Mouse (Mus musculus): ENCODE measurements around the gene Ctxn1. TPM values are rescaled to one million over a fixed set of nuclear protein-coding genes. Genes with fewer than 3 reads are reported as not detected.

Gene Ctxn1
- polyA plus RNA-seq, 1 experiment = 18.5 TPM

DNA sequence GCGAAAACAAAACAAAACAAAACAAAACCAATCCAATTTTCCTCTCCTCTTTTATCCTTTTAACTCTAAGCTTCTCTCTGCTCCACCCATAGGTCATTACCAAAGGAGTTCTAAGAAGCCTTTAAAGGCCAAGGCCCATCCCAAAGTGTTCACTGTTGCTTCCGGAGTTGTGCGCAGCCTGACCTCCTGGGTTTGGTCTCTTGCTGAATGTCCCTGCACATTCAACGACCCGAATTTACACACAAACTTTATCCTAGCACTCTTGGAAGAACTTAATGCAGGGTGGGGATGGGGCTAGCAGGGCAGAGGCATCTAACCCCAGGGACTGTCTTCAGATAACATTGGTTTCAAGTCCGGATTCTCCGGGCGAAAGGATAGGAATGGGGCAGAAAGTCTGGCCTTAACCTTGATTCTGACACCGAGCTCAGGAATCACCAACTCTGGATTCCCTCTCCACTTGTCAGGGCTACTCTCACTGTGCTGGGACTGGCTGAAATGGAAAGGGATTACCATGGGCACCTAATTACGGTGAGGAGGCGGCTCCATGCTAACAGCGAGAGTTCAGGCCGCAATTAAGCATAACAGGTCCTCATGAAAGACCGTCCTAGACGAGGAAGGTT is 21.1 kb downstream of the Ctxn1 start:
- 11% methylated on average over 15 of the region's 15 CpGs for WGBS
- H3K27me3 ChIP-seq (ENCODE audit: control insufficient read depth, insufficient read depth, low read length) = no peaks in the 10 kb centered on the region
- no peak for TF ChIP-seq POLR2A (IDR thresholded peaks at IDR 0.05; ENCODE audit: low read depth, low read length)
- TF ChIP-seq CTCF (IDR thresholded peaks at IDR 0.05; ENCODE audit: extremely low read depth, insufficient read length, insufficient replicate concordance, low read depth, low read length) = no peak
- H3K27ac ChIP-seq (ENCODE audit: insufficient read depth, low read depth, low read length) = peak overlapping the region; percentile 85
- peaks cover 11% of the 10 kb centered on the region; the same call in 1 of the 2 replicates for H3K4me1 ChIP-seq (ENCODE audit: control insufficient read depth, insufficient read depth, insufficient read length, low read length)
- peaks cover 6% of the 10 kb centered on the region; the same call in 1 of the 2 replicates for H3K36me3 ChIP-seq (ENCODE audit: control insufficient read depth, insufficient read depth, low read length)
- peak overlapping the region; percentile 83 for H3K4me3 ChIP-seq (ENCODE audit: low read depth, low read length)

GRCm38 (mm10) chr8:4230612-4231351 is 28.3 kb downstream of the Ctxn1 start:
- Histone ChIP-seq H3K27me3 (ENCODE audit: control insufficient read depth, insufficient read depth, low read length) (no peaks in the 10 kb centered on the region; the same call in none of the 2 replicates), H3K27ac (ENCODE audit: insufficient read depth, low read depth, low read length) (no peak overlapping the region)

GRCm38 (mm10) chr8:4229784-4230183 is 29.3 kb downstream of the Ctxn1 start:
- WGBS = 86% methylated on average over 5 of the region's 5 CpGs
- TF ChIP-seq POLR2A (IDR thresholded peaks at IDR 0.05; ENCODE audit: low read depth, low read length) (no peak), CTCF (IDR thresholded peaks at IDR 0.05; ENCODE audit: extremely low read depth, insufficient read length, insufficient replicate concordance, low read depth, low read length) (no peak)
- Histone ChIP-seq H3K36me3 (ENCODE audit: control insufficient read depth, insufficient read depth, low read length) (no peaks in the 10 kb centered on the region), H3K4me1 (ENCODE audit: control insufficient read depth, insufficient read depth, insufficient read length, low read length) (peaks cover 9% of the 10 kb centered on the region; the same call in 1 of the 2 replicates), H3K27me3 (ENCODE audit: control insufficient read depth, insufficient read depth, low read length) (no peaks in the 10 kb centered on the region; the same call in none of the 2 replicates), H3K4me3 (ENCODE audit: low read depth, low read length) (no peak overlapping the region), H3K27ac (ENCODE audit: insufficient read depth, low read depth, low read length) (no peak overlapping the region)

More at GRCm38 (mm10) chr8:4230612-4231351, 28.3 kb downstream of the Ctxn1 start:
- 37% methylated on average over 10 of the region's 10 CpGs for WGBS
- peaks cover 9% of the 10 kb centered on the region; the same call in 1 of the 2 replicates for H3K4me1 ChIP-seq (ENCODE audit: control insufficient read depth, insufficient read depth, insufficient read length, low read length)
- H3K4me3 ChIP-seq (ENCODE audit: low read depth, low read length) = no peak overlapping the region
- no peaks in the 10 kb centered on the region for H3K36me3 ChIP-seq (ENCODE audit: control insufficient read depth, insufficient read depth, low read length)
- no peak for TF ChIP-seq CTCF (IDR thresholded peaks at IDR 0.05; ENCODE audit: extremely low read depth, insufficient read length, insufficient replicate concordance, low read depth, low read length)
- no peak for TF ChIP-seq POLR2A (IDR thresholded peaks at IDR 0.05; ENCODE audit: low read depth, low read length)

DNA sequence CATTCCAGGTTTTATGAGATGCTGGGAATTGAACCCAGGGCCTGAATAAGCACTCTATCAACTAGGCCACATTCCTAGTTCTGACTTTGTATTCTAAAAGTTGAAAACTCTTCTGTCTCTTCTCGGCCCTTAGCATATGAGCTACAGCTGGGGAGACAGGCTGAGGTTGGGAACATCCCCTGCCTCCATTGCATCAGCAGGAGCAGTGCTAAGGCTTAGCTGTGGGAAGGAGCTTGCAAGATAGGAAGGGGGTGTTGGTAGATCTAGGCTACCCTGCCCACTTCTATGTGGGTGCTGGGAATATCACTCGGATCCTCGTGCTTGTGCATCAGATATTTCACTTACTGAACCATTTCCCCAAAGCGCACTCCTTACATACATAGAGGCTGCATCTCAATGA is 31.2 kb downstream of the Ctxn1 start:
- TF ChIP-seq POLR2A (IDR thresholded peaks at IDR 0.05; ENCODE audit: low read depth, low read length) (no peak), CTCF (IDR thresholded peaks at IDR 0.05; ENCODE audit: extremely low read depth, insufficient read length, insufficient replicate concordance, low read depth, low read length) (no peak)
- H3K27ac ChIP-seq (ENCODE audit: insufficient read depth, low read depth, low read length) = no peak overlapping the region
- H3K4me1 ChIP-seq (ENCODE audit: control insufficient read depth, insufficient read depth, insufficient read length, low read length) = peaks cover 9% of the 10 kb centered on the region; the same call in 1 of the 2 replicates
- WGBS = 97% methylated on average over 4 of the region's 4 CpGs
- no peak overlapping the region for H3K4me3 ChIP-seq (ENCODE audit: low read depth, low read length)
- H3K27me3 ChIP-seq (ENCODE audit: control insufficient read depth, insufficient read depth, low read length) = no peaks in the 10 kb centered on the region; the same call in none of the 2 replicates
- no peaks in the 10 kb centered on the region for H3K36me3 ChIP-seq (ENCODE audit: control insufficient read depth, insufficient read depth, low read length)

DNA sequence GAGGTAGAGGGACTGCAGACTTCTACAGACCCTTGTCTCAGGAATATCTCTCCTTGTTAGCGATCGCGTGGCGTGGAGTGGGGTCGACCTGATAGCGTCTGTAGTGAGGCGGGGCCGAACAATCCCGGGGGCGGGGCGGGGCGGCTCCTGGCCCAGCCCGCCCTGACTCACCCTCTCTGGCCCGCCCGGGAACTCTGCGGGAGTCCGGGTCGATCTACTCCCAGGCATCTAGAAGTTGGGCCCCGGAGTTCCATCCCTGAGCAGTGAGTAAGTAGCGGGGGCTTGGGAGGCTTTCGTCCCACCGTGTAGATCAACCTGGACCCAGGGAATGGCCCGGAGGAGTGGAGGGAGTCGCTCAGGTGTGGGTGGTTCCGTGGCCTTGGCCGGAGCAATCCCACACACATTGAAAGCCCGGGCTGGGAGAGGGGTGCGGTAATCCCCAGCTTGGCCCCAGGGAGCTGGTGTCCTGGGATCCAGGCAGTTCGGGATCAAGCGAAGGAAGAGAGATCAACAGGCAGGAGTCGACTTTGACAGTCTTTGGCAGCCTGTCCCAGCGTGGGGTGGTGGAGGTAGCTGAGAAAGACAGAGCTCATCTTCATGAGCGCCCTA is 32.2 kb downstream of the Ctxn1 start, which contains the start of gene Lrrc8e:
Lrrc8e (plus strand) TSS at position 89 of the 609 bp plus-strand sequence.
- Histone ChIP-seq H3K4me3 (ENCODE audit: low read depth, low read length) (peak within 1 kb of the TSS; percentile 40), H3K27me3 (ENCODE audit: control insufficient read depth, insufficient read depth, low read length) (no peaks in the 10 kb centered on the region; the same call in none of the 2 replicates), H3K36me3 (ENCODE audit: control insufficient read depth, insufficient read depth, low read length) (no peaks in the 10 kb centered on the region), H3K27ac (ENCODE audit: insufficient read depth, low read depth, low read length) (no peak within 1 kb of the TSS), H3K4me1 (ENCODE audit: control insufficient read depth, insufficient read depth, insufficient read length, low read length) (peaks cover 9% of the 10 kb centered on the region; the same call in 1 of the 2 replicates)
- 7% methylated on average over 33 of the region's 33 CpGs for WGBS
- TF ChIP-seq CTCF (IDR thresholded peaks at IDR 0.05; ENCODE audit: extremely low read depth, insufficient read length, insufficient replicate concordance, low read depth, low read length) (no peak), POLR2A (IDR thresholded peaks at IDR 0.05; ENCODE audit: low read depth, low read length) (no peak)

DNA sequence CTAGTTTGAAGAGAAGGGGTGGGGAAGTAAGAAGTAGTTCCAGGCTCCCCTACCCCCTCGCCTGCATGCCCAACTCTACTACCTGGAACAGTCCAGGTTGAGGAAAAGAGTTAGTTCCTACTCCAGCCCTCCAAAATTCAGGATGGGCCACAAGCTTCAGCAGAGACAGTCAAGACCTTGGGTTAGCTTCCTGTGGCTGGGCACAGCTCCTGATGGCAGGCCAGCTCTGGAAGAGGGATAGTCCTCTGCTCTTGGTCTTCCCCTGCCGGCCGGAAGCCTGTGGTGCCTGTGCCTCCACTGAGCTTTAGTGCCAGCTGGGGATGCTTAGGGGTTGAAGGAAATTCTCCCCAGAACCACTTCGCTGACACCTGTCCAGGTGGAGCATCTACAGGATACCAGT is 32.8 kb downstream of the Ctxn1 start:
- peak overlapping the region; percentile 40 for H3K4me3 ChIP-seq (ENCODE audit: low read depth, low read length)
- H3K36me3 ChIP-seq (ENCODE audit: control insufficient read depth, insufficient read depth, low read length) = no peaks in the 10 kb centered on the region
- H3K27ac ChIP-seq (ENCODE audit: insufficient read depth, low read depth, low read length) = no peak overlapping the region
- peaks cover 3% of the 10 kb centered on the region for H3K27me3 ChIP-seq (ENCODE audit: control insufficient read depth, insufficient read depth, low read length)
- TF ChIP-seq POLR2A (IDR thresholded peaks at IDR 0.05; ENCODE audit: low read depth, low read length) (no peak), CTCF (IDR thresholded peaks at IDR 0.05; ENCODE audit: extremely low read depth, insufficient read length, insufficient replicate concordance, low read depth, low read length) (no peak)
- 30% methylated on average over 4 of the region's 4 CpGs for WGBS
- peaks cover 6% of the 10 kb centered on the region; the same call in 1 of the 2 replicates for H3K4me1 ChIP-seq (ENCODE audit: control insufficient read depth, insufficient read depth, insufficient read length, low read length)

Measured in small intestine, adult 2 months (tissue).